Mouse (Mus musculus) heart, postnatal 10 days (tissue): ENCODE measurements around the gene Gstt2. TPM values are rescaled to one million over a fixed set of nuclear protein-coding genes. Genes with fewer than 3 reads are reported as not detected.
"Not testable (repeated sequence)": the region's sequence is repeated elsewhere in the genome, so short reads cannot be mapped to it uniquely, and the experiment has no call there.

ENCODE experiments used
- DNase-seq, 2 experiments: peaks; one replicate each; pipeline ENCODE4 v3.0.0; 2021
- intact Hi-C: fragments of 180-260 bp; cut with DNase I; formaldehyde crosslinking; loops from one replicate; pipeline ENCODE4 v1.15.1; 2025
- total RNA-seq, 2 experiments: library from RNA; stranded (reverse); gene quantifications; 2 replicates each; pipeline ENCODE4 v1.2.3; 2021

Gene Gstt2
- total RNA-seq, 2 experiments from 2014 or later, result 10.1 to 12.7 TPM

GRCm38 (mm10) chr10:75856155-75856907, 19.1 kb upstream of the Gstt2 start:
- no peak for DNase-seq
- intact Hi-C loops, result no loop called here

GRCm38 (mm10) chr10:75855416-75855981, 18.3 kb upstream of the Gstt2 start:
- intact Hi-C loops, result no loop called here
- no peak for DNase-seq

- intact Hi-C loops, result loop anchor here (5.0 kb wide), 1 partner anchor 217 kb away; no protein-coding TSS in a partner anchor
- no peak for DNase-seq
Observed at GRCm38 (mm10) chr10:75854791-75855190, 17.6 kb upstream of the Gstt2 start.

- no peak for DNase-seq
- intact Hi-C loops, result loop anchor here (5.0 kb wide), 1 partner anchor 217 kb away; no protein-coding TSS in a partner anchor
Observed at GRCm38 (mm10) chr10:75854096-75854495, 16.9 kb upstream of the Gstt2 start.

GRCm38 (mm10) chr10:75853452-75853851, 16.2 kb upstream of the Gstt2 start:
- DNase-seq, result peak; percentile 86 to 90

GRCm38 (mm10) chr10:75852539-75853125, 15.4 kb upstream of the Gstt2 start:
- no peak for DNase-seq
- intact Hi-C loops, result loop anchor here (1.0 to 5.0 kb wide), 2 partner anchors 108 to 215 kb away; no protein-coding TSS in a partner anchor

More at GRCm38 (mm10) chr10:75853452-75853851, 16.2 kb upstream of the Gstt2 start:
- intact Hi-C loops, result loop anchor here (1.0 to 5.0 kb wide), 2 partner anchors 109 to 216 kb away; no protein-coding TSS in a partner anchor

GRCm38 (mm10) chr10:75851681-75852080, 14.5 kb upstream of the Gstt2 start:
- intact Hi-C loops, result loop anchor here (2.0 to 5.0 kb wide), 2 partner anchors 214 to 265 kb away; no protein-coding TSS in a partner anchor
- DNase-seq, result no peak

- intact Hi-C loops, result loop anchor here (2.0 to 5.0 kb wide), 2 partner anchors 214 to 264 kb away; no protein-coding TSS in a partner anchor
Observed at GRCm38 (mm10) chr10:75851076-75851475, 13.9 kb upstream of the Gstt2 start.

GRCm38 (mm10) chr10:75848382-75848781, 11.2 kb upstream of the Gstt2 start:
- no peak for DNase-seq
- intact Hi-C loops, result no loop called here

More at GRCm38 (mm10) chr10:75851076-75851475, 13.9 kb upstream of the Gstt2 start:
- DNase-seq, result no peak

- intact Hi-C loops, result no loop called here
- DNase-seq, result no peak
Observed at GRCm38 (mm10) chr10:75845306-75845930, 8.2 kb upstream of the Gstt2 start.

GRCm38 (mm10) chr10:75844800-75845199, 7.6 kb upstream of the Gstt2 start:
- DNase-seq, result no peak
- intact Hi-C loops, result no loop called here

- intact Hi-C loops, DNase-seq: not testable (repeated sequence)
Observed at GRCm38 (mm10) chr10:75843898-75844297, 6.7 kb upstream of the Gstt2 start.

- no peak for DNase-seq
- intact Hi-C loops, result loop anchor here (5.0 kb wide), 1 partner anchor 77 kb away; the partner anchor contains the start of gene Cabin1
Observed at GRCm38 (mm10) chr10:75839092-75839491, 1.9 kb upstream of the Gstt2 start.

GRCm38 (mm10) chr10:75835761-75836531, 1.3 kb downstream of the Gstt2 start:
- DNase-seq, result no peak
- intact Hi-C loops, result loop anchor here (2.0 to 5.0 kb wide), 2 partner anchors 63 to 74 kb away; partner anchors contain the start of genes Cabin1 and Ddt

GRCm38 (mm10) chr10:75835307-75835706, 1.9 kb downstream of the Gstt2 start:
- intact Hi-C loops, result loop anchor here (2.0 to 5.0 kb wide), 2 partner anchors 63 to 73 kb away; partner anchors contain the start of genes Cabin1 and Ddt
- DNase-seq, result peak; percentile 49 to 69

GRCm38 (mm10) chr10:75834721-75835120, 2.5 kb downstream of the Gstt2 start:
- intact Hi-C loops, result loop anchor here (2.0 to 5.0 kb wide), 4 partner anchors 62 to 247 kb away; partner anchors contain the start of genes Cabin1, Ddt, Ggt5 and Susd2
- no peak for DNase-seq

- peak; percentile 80 to 86 for DNase-seq
- intact Hi-C loops, result loop anchor here (2.0 to 5.0 kb wide), 3 partner anchors 61 to 247 kb away; partner anchors contain the start of genes Ddt, Ggt5 and Susd2
Observed at GRCm38 (mm10) chr10:75834250-75834649, 3.0 kb downstream of the Gstt2 start.

GRCm38 (mm10) chr10:75833456-75834080, 3.7 kb downstream of the Gstt2 start:
- peak in 1 of 2 experiments; percentile 47 for DNase-seq
- intact Hi-C loops, result loop anchor here (2.0 to 5.0 kb wide), 3 partner anchors 61 to 246 kb away; partner anchors contain the start of genes Ddt, Ggt5 and Susd2
